Comparison of ENCODE assay signal across 18 mouse cellular contexts in genomic region chr2:156415674-156416073, GRCm38 (mm10). TPM values are rescaled to one million over a fixed set of nuclear protein-coding genes. Genes with fewer than 3 reads are reported as not detected.
DNase-seq lines count a peak whose midpoint lies in the region; ATAC-seq lines count a peak whose summit lies in the region.
"Had no signal": no experiment of that assay in that cellular context is flagged by ENCODE, and none has a peak within 500 bp of the region (broad histone marks: within the 10 kb centered on the region; RNA-seq: fewer than 3 reads in every experiment).

No protein-coding gene starts in this region.

- ATAC-seq in common myeloid progenitor, adult 5-6 weeks (replicated peaks; ENCODE audit: low read depth, poor library complexity, severe bottlenecking), result 0 out of 2 replicates have a peak, but pooled peaks have one; percentile 30
- peak; percentile 59; the same call in 1 of the 2 replicates for ATAC-seq in monocyte, adult 5-6 weeks (replicated peaks; ENCODE audit: insufficient number of reproducible peaks, low FRiP score, low TSS enrichment, poor library complexity, severe bottlenecking)
- ATAC-seq: hindbrain, postnatal 0 days; intestine, embryonic 16.5 days; midbrain, embryonic 15.5 days had no signal

- DNase-seq in adrenal gland, postnatal 10 days, result peak; percentile 32
- no peak for DNase-seq in adrenal gland, adult 18-20 months (ENCODE audit: low spot score in 2 of 2)
- peak; percentile 76 for DNase-seq in 416B (ENCODE audit: low read depth)
- DNase-seq in frontal cortex, postnatal 10 days (ENCODE audit: low spot score in 2 of 2), result no peak
- DNase-seq in urinary bladder, postnatal 25 days (ENCODE audit: low spot score), result no peak
- DNase-seq: B cell, adult 2 months; cerebellum, adult 11 months; cerebellum, adult 9-11 months; gastrocnemius, postnatal 10 days; heart, adult 18-20 months; heart, postnatal 14 days; kidney, postnatal 4 days; lung, embryonic 14.5 days had no signal

RNA-seq across cellular contexts. Expression of gene Epb41l1, which starts 5.0 kb away (rescaled TPM):
- 10 to 100 TPM; 41.5 to 56.4 TPM for total RNA-seq in adrenal gland, postnatal 10 days (2021)
- 10 to 100 TPM; 67.0 to 75.9 TPM for total RNA-seq in adrenal gland, adult 18-20 months (2021)
- total RNA-seq in common myeloid progenitor, adult 5-6 weeks (2017), result 0.34 and 1.3 TPM in 2 replicates
- total RNA-seq in monocyte, adult 5-6 weeks (2017), result 3.5 to 7.1 TPM (median 6.2 TPM) in 3 replicates

Comparison
In these comparisons a context has a peak if more than half of its experiments do, and no peak if none do; other contexts are left out.
1. DNase-seq: peak in adrenal gland, postnatal 10 days (single experiment) and 416B (single experiment); none in adrenal gland, adult 18-20 months (0 of 2), frontal cortex, postnatal 10 days (0 of 2) and urinary bladder, postnatal 25 days (single experiment).